ENCODE assay signal across 8 mouse cellular contexts in the genomic region with DNA sequence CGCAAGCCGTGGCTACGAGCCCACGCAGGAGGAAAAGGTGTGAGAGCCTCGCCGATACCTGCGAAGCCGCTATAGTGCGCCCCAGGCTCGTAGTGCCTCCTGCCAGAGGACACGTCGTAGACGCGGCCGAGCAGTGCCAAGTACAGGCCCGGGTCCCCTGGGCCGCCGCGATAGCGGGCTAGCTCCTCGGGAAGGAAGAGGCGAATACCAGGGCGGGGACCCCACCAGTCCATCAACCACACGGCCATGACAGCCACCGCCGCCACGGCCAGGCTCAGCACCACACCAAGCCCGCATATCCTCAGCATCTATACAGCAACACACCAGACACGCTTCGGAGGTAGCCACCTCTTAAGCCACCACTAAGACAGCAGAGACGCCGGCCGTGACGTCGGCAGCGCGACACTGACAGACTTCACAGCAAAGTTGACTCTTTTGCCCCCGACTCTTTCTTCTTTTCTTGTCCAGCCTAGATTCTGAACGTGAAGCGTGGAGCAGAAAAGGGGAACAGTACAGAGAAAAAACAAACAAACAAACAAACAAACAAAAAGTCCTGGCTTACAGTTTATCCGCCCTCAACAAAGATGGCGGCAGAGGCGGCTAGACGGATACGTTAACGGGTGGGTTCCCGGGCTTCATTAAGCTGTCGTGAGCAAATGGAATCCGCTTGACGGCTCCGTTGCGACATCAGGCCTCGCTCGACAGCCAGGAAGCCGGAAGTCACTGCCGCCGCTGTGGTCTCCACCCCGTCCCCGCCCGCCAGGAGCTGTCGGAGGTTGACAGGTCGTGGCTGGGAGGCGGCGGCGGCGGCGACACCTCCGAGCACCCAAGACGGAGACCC. TPM values are rescaled to one million over a fixed set of nuclear protein-coding genes. Genes with fewer than 3 reads are reported as not detected.
DNase-seq lines count a peak whose midpoint lies in the region; ATAC-seq and TF ChIP-seq lines count a peak whose summit lies in the region.

A gene (minus strand): TSS at position 688 of the 841 bp plus-strand sequence.
A gene (plus strand): TSS at position 772 of the 841 bp plus-strand sequence.

- DNase-seq in 3134 (ENCODE audit: extremely low read depth, insufficient read length, low spot score), result peak; percentile 93
- DNase-seq in adrenal gland, postnatal 36 days, result peak; percentile 96
- DNase-seq in heart, adult 18-20 months, result peak; percentile 94 to 98
- DNase-seq in kidney, adult 2 months, result peak; percentile 99
- peak; percentile 94 for DNase-seq in spleen, adult 2 months (ENCODE audit: low read depth in 1 of 2, low spot score in 2 of 2)

- no peaks in the 10 kb centered on the region for H3K27me3 ChIP-seq in embryonic facial prominence, embryonic 13.5 days
- no peaks in the 10 kb centered on the region for H3K27me3 ChIP-seq in kidney, adult 2 months (replicated peaks; ENCODE audit: control insufficient read depth, insufficient read depth, low read length)
- no peaks in the 10 kb centered on the region for H3K27me3 ChIP-seq in limb, embryonic 12.5 days
- H3K27me3 ChIP-seq in midbrain, embryonic 15.5 days (replicated peaks), result no peaks in the 10 kb centered on the region
- no peaks in the 10 kb centered on the region for H3K27me3 ChIP-seq in spleen, adult 2 months (ENCODE audit: control insufficient read depth, insufficient read depth, low read length)

- TF ChIP-seq POLR2A in kidney, adult 2 months (IDR thresholded peaks at IDR 0.05; ENCODE audit: low read depth, low read length), result no peak
- peak; percentile 58 for TF ChIP-seq POLR2A in spleen, adult 2 months (IDR thresholded peaks at IDR 0.05; ENCODE audit: low read depth, low read length)

- peak within 1 kb of the TSS; percentile 94 for H3K9ac ChIP-seq in embryonic facial prominence, embryonic 13.5 days
- H3K9ac ChIP-seq in limb, embryonic 12.5 days (replicated peaks), result peak within 1 kb of the TSS; percentile 80
- H3K9ac ChIP-seq in midbrain, embryonic 15.5 days, result peak within 1 kb of the TSS; percentile 86

- ATAC-seq in embryonic facial prominence, embryonic 13.5 days (ENCODE audit: insufficient number of reproducible peaks, insufficient read depth, low FRiP score, low TSS enrichment, low read depth), result peak; percentile 87
- ATAC-seq in limb, embryonic 12.5 days (ENCODE audit: insufficient number of reproducible peaks, insufficient read depth, low FRiP score, low TSS enrichment, low read depth), result peak; percentile 91
- peak; percentile 97 for ATAC-seq in midbrain, embryonic 15.5 days (replicated peaks)

- no peaks in the 10 kb centered on the region for H3K36me3 ChIP-seq in embryonic facial prominence, embryonic 13.5 days
- no peaks in the 10 kb centered on the region for H3K36me3 ChIP-seq in kidney, adult 2 months (ENCODE audit: control insufficient read depth, insufficient read depth, low read length)
- H3K36me3 ChIP-seq in limb, embryonic 12.5 days, result no peaks in the 10 kb centered on the region
- no peaks in the 10 kb centered on the region for H3K36me3 ChIP-seq in midbrain, embryonic 15.5 days (replicated peaks)
- no peaks in the 10 kb centered on the region for H3K36me3 ChIP-seq in spleen, adult 2 months (ENCODE audit: control insufficient read depth, insufficient read depth, low read length)

- H3K27ac ChIP-seq in embryonic facial prominence, embryonic 13.5 days, result peak within 1 kb of the TSS; percentile 86
- peak within 1 kb of the TSS; percentile 71 for H3K27ac ChIP-seq in kidney, adult 2 months (ENCODE audit: insufficient read depth, low read depth, low read length)
- peak within 1 kb of the TSS; percentile 87 for H3K27ac ChIP-seq in limb, embryonic 12.5 days
- H3K27ac ChIP-seq in midbrain, embryonic 15.5 days, result peak within 1 kb of the TSS; percentile 91
- peak within 1 kb of the TSS; percentile 84 for H3K27ac ChIP-seq in spleen, adult 2 months (ENCODE audit: insufficient read depth, low read length)

- TF ChIP-seq CTCF in kidney, adult 2 months (conservative IDR thresholded peaks at IDR 0.05; ENCODE audit: insufficient read depth, insufficient read length, low read depth, low read length), result no peak
- no peak for TF ChIP-seq CTCF in spleen, adult 2 months (IDR thresholded peaks at IDR 0.05; ENCODE audit: extremely low read depth, insufficient read depth, insufficient read length, insufficient replicate concordance)

- no peaks in the 10 kb centered on the region for H3K9me3 ChIP-seq in embryonic facial prominence, embryonic 13.5 days
- no peaks in the 10 kb centered on the region for H3K9me3 ChIP-seq in limb, embryonic 12.5 days
- H3K9me3 ChIP-seq in midbrain, embryonic 15.5 days, result no peaks in the 10 kb centered on the region

- peak within 1 kb of the TSS; percentile 93 for H3K4me2 ChIP-seq in embryonic facial prominence, embryonic 13.5 days
- H3K4me2 ChIP-seq in limb, embryonic 12.5 days, result peak within 1 kb of the TSS; percentile 87
- peak within 1 kb of the TSS; percentile 89 for H3K4me2 ChIP-seq in midbrain, embryonic 15.5 days

- H3K4me1 ChIP-seq in embryonic facial prominence, embryonic 13.5 days, result peaks cover 12% of the 10 kb centered on the region
- H3K4me1 ChIP-seq in kidney, adult 2 months (ENCODE audit: control insufficient read depth, insufficient read depth, low read length), result peaks cover 6% of the 10 kb centered on the region; the same call in 1 of the 2 replicates
- peaks cover 5% of the 10 kb centered on the region for H3K4me1 ChIP-seq in limb, embryonic 12.5 days (replicated peaks)
- peaks cover 31% of the 10 kb centered on the region for H3K4me1 ChIP-seq in midbrain, embryonic 15.5 days
- H3K4me1 ChIP-seq in spleen, adult 2 months (ENCODE audit: control insufficient read depth, insufficient read depth, insufficient read length), result peaks cover 2% of the 10 kb centered on the region; the same call in 1 of the 2 replicates

- peak within 1 kb of the TSS; percentile 98 for H3K4me3 ChIP-seq in embryonic facial prominence, embryonic 13.5 days
- H3K4me3 ChIP-seq in kidney, adult 2 months (ENCODE audit: insufficient read depth, low read depth, low read length), result peak within 1 kb of the TSS; percentile 90
- H3K4me3 ChIP-seq in limb, embryonic 12.5 days (replicated peaks), result peak within 1 kb of the TSS; percentile 88
- peak within 1 kb of the TSS; percentile 96 for H3K4me3 ChIP-seq in midbrain, embryonic 15.5 days
- H3K4me3 ChIP-seq in spleen, adult 2 months (ENCODE audit: extremely low read depth, insufficient read depth, insufficient read length), result peak within 1 kb of the TSS; percentile 67

- under 1% methylated on average over 69 of the region's 69 CpGs for WGBS in embryonic facial prominence, embryonic 13.5 days
- WGBS in kidney, adult 2 months, result under 1% methylated on average over 69 of the region's 69 CpGs
- WGBS in limb, embryonic 12.5 days, result under 1% methylated on average over 69 of the region's 69 CpGs
- under 1% methylated on average over 69 of the region's 69 CpGs for WGBS in midbrain, embryonic 15.5 days
- WGBS in spleen, adult 2 months, result under 1% methylated on average over 69 of the region's 69 CpGs

RNA-seq across cellular contexts. Expression of the first gene that starts in this region (rescaled TPM):
- 10 to 100 TPM; 18.1 to 25.2 TPM for total RNA-seq in adrenal gland, postnatal 36 days (2021)
- polyA plus RNA-seq in embryonic facial prominence, embryonic 13.5 days (2015; fragmentation: Nextera tagmentation; extraction: Ambion mirVana), result 7.8 and 8.5 TPM in 2 replicates
- total RNA-seq in heart, adult 18-20 months (2021), result 10 to 100 TPM; 21.5 to 24.3 TPM
- polyA plus RNA-seq in kidney, adult 2 months (2012; rRNA removed), result 9.9 and 11.5 TPM in 2 replicates
- polyA plus RNA-seq in limb, embryonic 12.5 days (2016; fragmentation: Nextera tagmentation; extraction: Ambion mirVana), result 5.6 and 5.7 TPM in 2 replicates
- 7.7 and 8.7 TPM in 2 replicates for polyA plus RNA-seq in midbrain, embryonic 15.5 days (2015; fragmentation: Nextera tagmentation; extraction: Ambion mirVana)
- polyA plus RNA-seq in spleen, adult 2 months (2012; rRNA removed), result 2.4 and 2.8 TPM in 2 replicates

RNA-seq across cellular contexts. Expression of the second gene that starts in this region (rescaled TPM):
- total RNA-seq in adrenal gland, postnatal 36 days (2021), result 10 to 100 TPM; 35.8 to 37.7 TPM
- 10.6 and 11.6 TPM in 2 replicates for polyA plus RNA-seq in embryonic facial prominence, embryonic 13.5 days (2015; fragmentation: Nextera tagmentation; extraction: Ambion mirVana)
- total RNA-seq in heart, adult 18-20 months (2021), result 10 to 100 TPM; 16.5 to 19.6 TPM
- polyA plus RNA-seq in kidney, adult 2 months (2012; rRNA removed), result 21.8 and 22.7 TPM in 2 replicates
- 7.9 and 8.6 TPM in 2 replicates for polyA plus RNA-seq in limb, embryonic 12.5 days (2016; fragmentation: Nextera tagmentation; extraction: Ambion mirVana)
- 15.2 and 15.8 TPM in 2 replicates for polyA plus RNA-seq in midbrain, embryonic 15.5 days (2015; fragmentation: Nextera tagmentation; extraction: Ambion mirVana)
- polyA plus RNA-seq in spleen, adult 2 months (2012; rRNA removed), result 27.4 and 29.3 TPM in 2 replicates

Comparison
In these comparisons a context has a peak if more than half of its experiments do, and no peak if none do; other contexts are left out.
1. Peak in every context shown above with its lines: DNase-seq, ATAC-seq, H3K4me3 ChIP-seq and H3K27ac ChIP-seq.